Mouse (Mus musculus) testis, adult 2 months (tissue): ENCODE measurements at regions not wholly inside any gene's neighbourhood (a gene's known extent, or its start where the extent isn't known, plus 50 kb on each side); places are given as distances from the start of the nearest gene placed in this dataset.

Experiments
- CTCF ChIP-seq: fragments of 200-500 bp; IDR thresholded peaks from 2 replicates; pipeline ENCODE4 v1.5.1; 2012; ENCODE audit warnings: low read depth, mild to moderate bottlenecking, inconsistent platforms, low read length, moderate library complexity; ENCODE audit not compliant: control insufficient read depth, insufficient read depth, insufficient replicate concordance
- POLR2A ChIP-seq: fragments of 200-500 bp; IDR thresholded peaks from 2 replicates; pipeline ENCODE4 v1.6.1; 2012; ENCODE audit warnings: low read depth, mild to moderate bottlenecking, inconsistent platforms, low read length, moderate library complexity; ENCODE audit not compliant: control insufficient read depth

- no peak for TF ChIP-seq CTCF
- no peak for TF ChIP-seq POLR2A
These were observed 154.1 kb downstream of the Tmem17 start for GRCm38 (mm10) chr11:22665978-22666377.
